Mouse (Mus musculus) urinary bladder, postnatal 10 days (tissue): Measurements from ENCODE around the gene Dhcr7.

ENCODE experiments used
- DNase-seq: peaks from one replicate; pipeline ENCODE4 v3.0.0; 2022; ENCODE audit warnings: low spot score

Gene Dhcr7

GRCm38 (mm10) chr7:143833581-143834190 lies 10.7 kb downstream of the Dhcr7 start:
- DNase-seq, result no peak

- DNase-seq, result no peak
These were observed 11.4 kb downstream of the Dhcr7 start for GRCm38 (mm10) chr7:143834316-143834715.

GRCm38 (mm10) chr7:143834972-143835371 lies 12.0 kb downstream of the Dhcr7 start:
- DNase-seq, result no peak

- DNase-seq, result no peak
These were observed 14.9 kb downstream of the Dhcr7 start for GRCm38 (mm10) chr7:143837705-143838358.

- no peak for DNase-seq
These were observed 17.2 kb downstream of the Dhcr7 start for GRCm38 (mm10) chr7:143840121-143840520.

- DNase-seq, result no peak
These were observed 18.4 kb downstream of the Dhcr7 start for GRCm38 (mm10) chr7:143841301-143841700.

- DNase-seq, result no peak
These were observed 25.3 kb downstream of the Dhcr7 start for GRCm38 (mm10) chr7:143848127-143848767.

GRCm38 (mm10) chr7:143848768-143849482 lies 26.0 kb downstream of the Dhcr7 start:
- no peak for DNase-seq

GRCm38 (mm10) chr7:143866538-143866937 lies 43.6 kb downstream of the Dhcr7 start, which contains the start of gene Gm498:
TSS of gene Gm498 (plus strand) at chr7:143866838.
- no peak for DNase-seq

GRCm38 (mm10) chr7:143868874-143869273 lies 45.9 kb downstream of the Dhcr7 start:
- no peak for DNase-seq

GRCm38 (mm10) chr7:143883717-143884116 lies 60.8 kb downstream of the Dhcr7 start:
- DNase-seq, result no peak

DNA sequence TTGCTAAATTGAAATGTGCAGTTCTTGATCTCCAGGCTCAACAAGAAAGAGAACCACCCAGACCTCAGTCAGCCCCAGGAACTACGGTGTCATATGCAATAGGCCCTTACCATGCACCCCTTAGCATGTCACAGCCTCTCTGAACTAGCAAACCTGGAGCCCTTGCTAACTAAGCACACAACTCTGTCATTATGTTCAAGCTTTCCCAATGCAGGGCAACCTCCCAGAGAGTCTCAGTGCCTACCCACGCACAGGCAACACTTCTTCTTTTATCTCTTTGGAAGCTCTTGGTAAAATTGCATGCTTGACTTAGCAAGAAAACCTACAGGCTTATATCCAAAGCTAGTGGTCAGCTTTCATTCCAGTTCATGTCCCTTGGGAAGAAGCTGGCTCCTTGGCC lies 68.2 kb downstream of the Dhcr7 start:
- no peak for DNase-seq

GRCm38 (mm10) chr7:143892361-143892760 lies 69.4 kb downstream of the Dhcr7 start:
- DNase-seq, result no peak
